ENCODE assay signal across 8 mouse cellular contexts in genomic region chr5:44100544-44101230, GRCm38 (mm10). TPM values are rescaled to one million over a fixed set of nuclear protein-coding genes. Genes with fewer than 3 reads are reported as not detected.
DNase-seq lines count a peak whose midpoint lies in the region; ATAC-seq and TF ChIP-seq lines count a peak whose summit lies in the region.

No protein-coding gene starts in this region.

- H3K4me2 ChIP-seq in embryonic facial prominence, embryonic 14.5 days (ENCODE audit: low read depth, low read length): peak overlapping the region; percentile 97
- H3K4me2 ChIP-seq in hindbrain, embryonic 12.5 days (replicated peaks): peak overlapping the region; percentile 94
- peak overlapping the region; percentile 95 for H3K4me2 ChIP-seq in stomach, postnatal 0 days (replicated peaks; ENCODE audit: low read depth)

- ATAC-seq in embryonic facial prominence, embryonic 14.5 days (ENCODE audit: low read depth): peak; percentile 74
- peak; percentile 83 for ATAC-seq in hindbrain, embryonic 12.5 days (ENCODE audit: low FRiP score)
- ATAC-seq in stomach, postnatal 0 days (ENCODE audit: low FRiP score, low TSS enrichment): peak; percentile 50

- no peaks in the 10 kb centered on the region for H3K27me3 ChIP-seq in embryonic facial prominence, embryonic 14.5 days (replicated peaks; ENCODE audit: control insufficient read depth, insufficient read depth, low read length)
- no peaks in the 10 kb centered on the region for H3K27me3 ChIP-seq in hindbrain, embryonic 12.5 days
- H3K27me3 ChIP-seq in limb, embryonic 10.5 days (ENCODE audit: low read depth, poor library complexity, severe bottlenecking): no peaks in the 10 kb centered on the region
- H3K27me3 ChIP-seq in stomach, postnatal 0 days (ENCODE audit: control insufficient read depth, insufficient read depth, low read length): no peaks in the 10 kb centered on the region

- no peaks in the 10 kb centered on the region for H3K9me3 ChIP-seq in embryonic facial prominence, embryonic 14.5 days (ENCODE audit: control insufficient read depth, low read length)
- no peaks in the 10 kb centered on the region for H3K9me3 ChIP-seq in hindbrain, embryonic 12.5 days (replicated peaks)
- H3K9me3 ChIP-seq in limb, embryonic 10.5 days (replicated peaks): no peaks in the 10 kb centered on the region
- H3K9me3 ChIP-seq in stomach, postnatal 0 days (ENCODE audit: control insufficient read depth, low read length): no peaks in the 10 kb centered on the region

- no peaks in the 10 kb centered on the region; the same call in 1 of the 2 replicates for H3K4me1 ChIP-seq in bone marrow, adult 2 months (ENCODE audit: control insufficient read depth, insufficient read depth, low read length)
- H3K4me1 ChIP-seq in embryonic facial prominence, embryonic 14.5 days (ENCODE audit: control insufficient read depth, insufficient read depth, low read length): no peaks in the 10 kb centered on the region
- peaks cover 21% of the 10 kb centered on the region for H3K4me1 ChIP-seq in hindbrain, embryonic 12.5 days
- H3K4me1 ChIP-seq in limb, embryonic 10.5 days: peaks cover 32% of the 10 kb centered on the region
- H3K4me1 ChIP-seq in stomach, postnatal 0 days (replicated peaks; ENCODE audit: control insufficient read depth, insufficient read depth): peaks cover 2% of the 10 kb centered on the region; the same call in 1 of the 2 replicates

- TF ChIP-seq CTCF in bone marrow, adult 2 months (IDR thresholded peaks at IDR 0.05; ENCODE audit: control insufficient read depth, insufficient read depth, low read length): no peak
- peak; percentile 44; the same call in 1 of the 2 replicates for TF ChIP-seq CTCF in stomach, postnatal 0 days (IDR thresholded peaks at IDR 0.05; ENCODE audit: low read depth)

- peak overlapping the region; percentile 77 for H3K4me3 ChIP-seq in bone marrow, adult 2 months (replicated peaks; ENCODE audit: control insufficient read depth, low read depth, low read length)
- H3K4me3 ChIP-seq in embryonic facial prominence, embryonic 14.5 days (ENCODE audit: low read depth, low read length): peak overlapping the region; percentile 72
- H3K4me3 ChIP-seq in hindbrain, embryonic 12.5 days: peak overlapping the region; percentile 67
- H3K4me3 ChIP-seq in limb, embryonic 10.5 days: peak overlapping the region; percentile 78
- peak overlapping the region; percentile 65 for H3K4me3 ChIP-seq in stomach, postnatal 0 days (ENCODE audit: low read depth, low read length)

- H3K9ac ChIP-seq in embryonic facial prominence, embryonic 14.5 days (ENCODE audit: low read depth, low read length): peak overlapping the region; percentile 82
- peak overlapping the region; percentile 84 for H3K9ac ChIP-seq in hindbrain, embryonic 12.5 days
- H3K9ac ChIP-seq in stomach, postnatal 0 days (ENCODE audit: low read length): peak overlapping the region; percentile 70

- H3K27ac ChIP-seq in bone marrow, adult 2 months (ENCODE audit: control insufficient read depth, insufficient read depth, low read depth, low read length, poor library complexity): peak overlapping the region; percentile 22; the same call in 1 of the 2 replicates
- H3K27ac ChIP-seq in embryonic facial prominence, embryonic 14.5 days (replicated peaks; ENCODE audit: low read depth, low read length): peak overlapping the region; percentile 86
- peak overlapping the region; percentile 89 for H3K27ac ChIP-seq in hindbrain, embryonic 12.5 days
- H3K27ac ChIP-seq in limb, embryonic 10.5 days: peak overlapping the region; percentile 99
- peak overlapping the region; percentile 70 for H3K27ac ChIP-seq in stomach, postnatal 0 days (replicated peaks)

- no peak for TF ChIP-seq EP300 in stomach, postnatal 0 days (optimal IDR thresholded peaks at IDR 0.05)

- TF ChIP-seq POLR2A in bone marrow, adult 2 months (IDR thresholded peaks at IDR 0.05; ENCODE audit: borderline replicate concordance, control insufficient read depth, low read depth, low read length): no peak

- H3K36me3 ChIP-seq in embryonic facial prominence, embryonic 14.5 days (ENCODE audit: control insufficient read depth, insufficient read depth, low read length): no peaks in the 10 kb centered on the region
- H3K36me3 ChIP-seq in hindbrain, embryonic 12.5 days: no peaks in the 10 kb centered on the region
- peaks cover 16% of the 10 kb centered on the region for H3K36me3 ChIP-seq in limb, embryonic 10.5 days
- no peaks in the 10 kb centered on the region for H3K36me3 ChIP-seq in stomach, postnatal 0 days (ENCODE audit: control insufficient read depth, insufficient read depth, low read length)

- 1% methylated on average over 43 of the region's 43 CpGs for WGBS in bone marrow, adult 2 months
- WGBS in embryonic facial prominence, embryonic 14.5 days: 0% methylated on average over 33 of the region's 43 CpGs
- WGBS in hindbrain, embryonic 12.5 days: under 1% methylated on average over 43 of the region's 43 CpGs
- WGBS in limb, embryonic 10.5 days: under 1% methylated on average over 43 of the region's 43 CpGs
- 0% methylated on average over 43 of the region's 43 CpGs for WGBS in stomach, postnatal 0 days

- DNase-seq in gastrocnemius, postnatal 10 days: peak; percentile 49
- DNase-seq in gastrocnemius, postnatal 25 days: no peak
- DNase-seq in embryonic facial prominence, embryonic 14.5 days (ENCODE audit: low spot score): peak; percentile 77
- peak; percentile 86 for DNase-seq in limb, embryonic 10.5 days (ENCODE audit: low spot score)
- DNase-seq in mesoderm, embryonic 11.5 days (ENCODE audit: low read depth, low spot score): peak; percentile 83
- peak; percentile 71 for DNase-seq in stomach, postnatal 0 days (ENCODE audit: low spot score)

RNA-seq across cellular contexts. Expression of gene Prom1, which starts 1.1 kb away (rescaled TPM):
- total RNA-seq in gastrocnemius, postnatal 10 days (2021): 10 to 100 TPM; 12.7 to 16.0 TPM
- 1 to 10 TPM; 4.5 to 8.5 TPM for total RNA-seq in gastrocnemius, postnatal 25 days (2021)
- polyA plus RNA-seq in bone marrow, adult 2 months (2011; ENCODE audit: insufficient read depth, insufficient read length, low replicate concordance, missing spikeins): 7.3 and 58.9 TPM in 2 replicates
- polyA plus RNA-seq in embryonic facial prominence, embryonic 14.5 days (2014; fragmentation: Nextera tagmentation; extraction: Ambion mirVana): 27.2 and 29.7 TPM in 2 replicates
- polyA plus RNA-seq in hindbrain, embryonic 12.5 days (2016; fragmentation: Nextera tagmentation; extraction: Ambion mirVana): 88.3 and 95.5 TPM in 2 replicates
- 94.6 and 120 TPM in 2 replicates for polyA plus RNA-seq in limb, embryonic 10.5 days (2016; fragmentation: Nextera tagmentation; extraction: Ambion mirVana)
- 52.3 and 52.7 TPM in 2 replicates for polyA plus RNA-seq in stomach, postnatal 0 days (2015; fragmentation: Nextera tagmentation; extraction: Ambion mirVana)

Comparison
In these comparisons a context has a peak if more than half of its experiments do, and no peak if none do; other contexts are left out.
1. H3K27ac ChIP-seq: peak in every context shown above with its lines; median percentile 99 in limb, embryonic 10.5 days; 89 in hindbrain, embryonic 12.5 days; 86 in embryonic facial prominence, embryonic 14.5 days; 70 in stomach, postnatal 0 days; 22 in bone marrow, adult 2 months.